9 mouse cellular contexts compared by ENCODE assay signal in genomic region chr4:84137171-84137919, GRCm38 (mm10).
DNase-seq lines count a peak whose midpoint lies in the region; ATAC-seq lines count a peak whose summit lies in the region.
"Had no signal": no experiment of that assay in that cellular context is flagged by ENCODE, and none has a peak within 500 bp of the region (broad histone marks: within the 10 kb centered on the region; RNA-seq: fewer than 3 reads in every experiment).

No protein-coding gene starts in this region.

- 0 out of 2 replicates have a peak, but pooled peaks have one; percentile 40 for ATAC-seq in midbrain, embryonic 11.5 days (ENCODE audit: low FRiP score)
- ATAC-seq in limb, embryonic 11.5 days (ENCODE audit: insufficient number of reproducible peaks, low FRiP score, low TSS enrichment, low read depth): peak; percentile 94
- ATAC-seq in CD4-positive, CD25-positive, alpha-beta regulatory T cell, adult 4 months: no peak
- ATAC-seq: Patski had no signal

- H3K9me3 ChIP-seq in midbrain, embryonic 11.5 days (ENCODE audit: control insufficient read depth, low read length): no peaks in the 10 kb centered on the region
- H3K9me3 ChIP-seq in midbrain, embryonic 10.5 days (replicated peaks): no peaks in the 10 kb centered on the region
- H3K9me3 ChIP-seq in limb, embryonic 11.5 days (ENCODE audit: control insufficient read depth, low read length): no peaks in the 10 kb centered on the region

- H3K4me3 ChIP-seq in midbrain, embryonic 11.5 days (ENCODE audit: low read depth, low read length): no peak overlapping the region
- no peak overlapping the region for H3K4me3 ChIP-seq in midbrain, embryonic 10.5 days
- no peak overlapping the region for H3K4me3 ChIP-seq in limb, embryonic 11.5 days (ENCODE audit: low read depth, low read length)

- WGBS in midbrain, embryonic 11.5 days: 88% methylated on average over 14 of the region's 14 CpGs
- WGBS in midbrain, embryonic 10.5 days: 86% methylated on average over 14 of the region's 14 CpGs
- 8% methylated on average over 14 of the region's 14 CpGs for WGBS in limb, embryonic 11.5 days

- H3K9ac ChIP-seq in midbrain, embryonic 11.5 days (ENCODE audit: low read length): no peak overlapping the region
- no peak overlapping the region for H3K9ac ChIP-seq in limb, embryonic 11.5 days (ENCODE audit: low read length)

- no peak overlapping the region for H3K27ac ChIP-seq in midbrain, embryonic 11.5 days (ENCODE audit: low read depth, low read length)
- H3K27ac ChIP-seq in midbrain, embryonic 10.5 days (replicated peaks): no peak overlapping the region
- no peak overlapping the region for H3K27ac ChIP-seq in limb, embryonic 11.5 days (replicated peaks; ENCODE audit: low read depth, low read length)

- DNase-seq in adrenal gland, adult (ENCODE audit: inconsistent age in 2 of 2, low spot score in 1 of 2): peak; percentile 15 to 40
- no peak for DNase-seq in adrenal gland, postnatal 4 days (ENCODE audit: low spot score in 2 of 2)
- no peak for DNase-seq in midbrain, embryonic 11.5 days (ENCODE audit: low spot score, missing footprints)
- DNase-seq in midbrain, embryonic 10.5 days (ENCODE audit: low spot score): no peak
- peak; percentile 80 for DNase-seq in limb, embryonic 11.5 days (ENCODE audit: low spot score)
- peak; percentile 81 for DNase-seq in retina, embryonic 14.5 days (ENCODE audit: low spot score)
- no peak for DNase-seq in urinary bladder, postnatal 14 days (ENCODE audit: low spot score)

- no peaks in the 10 kb centered on the region for H3K27me3 ChIP-seq in midbrain, embryonic 11.5 days (ENCODE audit: control insufficient read depth, insufficient read depth, low read length)
- H3K27me3 ChIP-seq in midbrain, embryonic 10.5 days (ENCODE audit: low read depth, poor library complexity, severe bottlenecking): no peaks in the 10 kb centered on the region
- H3K27me3 ChIP-seq in limb, embryonic 11.5 days (ENCODE audit: control insufficient read depth, insufficient read depth, low read length): no peaks in the 10 kb centered on the region
- H3K27me3 ChIP-seq: Patski had no signal

- no peaks in the 10 kb centered on the region for H3K36me3 ChIP-seq in midbrain, embryonic 11.5 days (ENCODE audit: control insufficient read depth, insufficient read depth, low read length)
- no peaks in the 10 kb centered on the region for H3K36me3 ChIP-seq in midbrain, embryonic 10.5 days
- no peaks in the 10 kb centered on the region for H3K36me3 ChIP-seq in limb, embryonic 11.5 days (ENCODE audit: control insufficient read depth, insufficient read depth, low read length)

- H3K4me2 ChIP-seq in midbrain, embryonic 11.5 days: no peak overlapping the region
- H3K4me2 ChIP-seq in limb, embryonic 11.5 days (ENCODE audit: low read depth, severe bottlenecking): no peak overlapping the region; the same call in 1 of the 2 replicates

- H3K4me1 ChIP-seq in midbrain, embryonic 11.5 days (ENCODE audit: control insufficient read depth, insufficient read depth, low read length): no peaks in the 10 kb centered on the region
- no peaks in the 10 kb centered on the region for H3K4me1 ChIP-seq in midbrain, embryonic 10.5 days
- peaks cover 17% of the 10 kb centered on the region for H3K4me1 ChIP-seq in limb, embryonic 11.5 days (ENCODE audit: control insufficient read depth, insufficient read depth, low read length)

Comparison
In these comparisons a context has a peak if more than half of its experiments do, and no peak if none do; other contexts are left out.
1. DNase-seq: peak in adrenal gland, adult (2 of 2), limb, embryonic 11.5 days (single experiment) and retina, embryonic 14.5 days (single experiment); none in adrenal gland, postnatal 4 days (0 of 2), midbrain, embryonic 11.5 days (single experiment), midbrain, embryonic 10.5 days (single experiment) and urinary bladder, postnatal 14 days (single experiment).